Mouse (Mus musculus): ENCODE results near the gene Rhof. TPM values are rescaled to one million over a fixed set of nuclear protein-coding genes. Genes with fewer than 3 reads are reported as not detected.

Rhof gene
- polyA plus RNA-seq, 1 experiment from 2014 or later, result 7.1 TPM

DNA sequence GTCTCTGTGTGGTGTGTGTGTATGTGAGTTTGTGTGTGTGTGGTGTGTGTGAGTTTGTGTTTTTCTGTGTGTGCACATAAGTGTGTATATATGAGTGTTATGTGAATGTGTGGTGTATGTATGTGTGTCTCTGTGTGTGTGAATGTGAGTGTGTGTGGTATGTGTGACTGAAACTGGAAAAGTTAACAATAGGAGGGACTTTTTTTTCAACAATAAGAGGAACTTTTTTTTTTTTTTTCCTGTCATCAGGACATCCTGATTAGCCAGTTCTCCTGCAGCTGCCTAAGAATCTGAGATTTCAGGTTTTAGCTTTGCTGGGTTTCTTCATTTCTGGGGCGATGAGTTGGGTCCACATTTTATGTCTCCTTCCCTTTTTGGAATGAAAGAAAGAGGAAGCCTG is 52.9 kb downstream of the Rhof start:
- H3K4me3 ChIP-seq (replicated peaks; ENCODE audit: low read depth, low read length), result no peak overlapping the region
- 91% methylated on average over 1 of the region's 1 CpGs for WGBS
- ATAC-seq (ENCODE audit: low FRiP score, low TSS enrichment), result no peak

DNA sequence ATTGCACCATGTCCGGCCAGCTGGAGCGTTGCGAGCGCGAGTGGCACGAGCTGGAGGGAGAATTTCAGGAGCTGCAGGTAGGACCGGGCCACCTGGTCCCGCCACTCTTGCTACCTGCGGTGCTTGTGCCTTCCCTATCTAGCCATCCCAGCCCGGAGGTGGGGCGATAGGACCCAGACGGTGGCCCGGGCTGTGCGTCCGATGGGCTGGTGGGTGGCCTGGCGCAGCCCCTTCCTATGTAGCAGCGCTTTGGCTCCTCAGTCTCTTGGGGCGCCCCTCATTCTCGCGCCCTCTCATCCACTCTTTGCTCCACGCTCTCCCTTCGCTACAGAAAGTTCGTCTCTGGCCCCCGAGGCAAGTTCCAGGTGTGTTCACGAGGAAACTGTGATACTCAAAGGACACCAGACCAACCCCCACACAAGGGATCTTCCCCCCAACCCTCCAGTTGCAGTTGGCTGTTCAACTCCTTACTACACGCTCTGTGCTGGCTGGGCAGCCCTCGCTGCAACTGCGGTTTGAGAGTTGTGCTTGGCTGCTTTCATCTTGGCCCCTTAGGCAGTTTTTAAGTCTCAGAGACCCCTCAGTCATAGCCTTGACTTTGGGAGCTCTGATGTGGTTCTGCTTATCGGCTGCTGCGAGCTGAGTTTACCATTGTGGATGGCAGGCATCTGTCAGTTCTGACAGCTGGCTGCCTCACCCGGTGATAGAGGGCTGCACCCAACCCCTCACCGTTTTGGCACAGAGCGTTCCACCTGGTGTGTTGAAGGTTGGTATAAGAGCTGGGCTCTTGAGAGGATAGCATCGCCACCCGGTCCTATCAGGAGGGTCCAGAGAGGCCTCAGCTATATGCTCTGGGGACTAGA is 55.8 kb downstream of the Rhof start:
- Histone ChIP-seq H3K36me3 (ENCODE audit: control insufficient read depth, insufficient read depth, low read length) (no peaks in the 10 kb centered on the region), H3K9ac (replicated peaks; ENCODE audit: low read length) (peak overlapping the region; percentile 70), H3K4me2 (ENCODE audit: low read length) (peak overlapping the region; percentile 96), H3K27ac (replicated peaks; ENCODE audit: low read depth, low read length) (peak overlapping the region; percentile 64; the same call in 1 of the 2 replicates), H3K4me3 (replicated peaks; ENCODE audit: low read depth, low read length) (peak overlapping the region; percentile 78), H3K27me3 (ENCODE audit: control insufficient read depth, insufficient read depth, low read length) (no peaks in the 10 kb centered on the region), H3K4me1 (ENCODE audit: control insufficient read depth, insufficient read depth, low read length) (peaks cover 14% of the 10 kb centered on the region), H3K9me3 (ENCODE audit: control insufficient read depth, low read length) (no peaks in the 10 kb centered on the region)
- ATAC-seq (ENCODE audit: low FRiP score, low TSS enrichment) (peak; percentile 81), DNase-seq (peak; percentile 72)
- WGBS, result 5% methylated on average over 34 of the region's 35 CpGs

More for the DNA sequence above, 52.9 kb downstream of the Rhof start:
- H3K36me3 ChIP-seq (ENCODE audit: control insufficient read depth, insufficient read depth, low read length), result no peaks in the 10 kb centered on the region
- H3K27ac ChIP-seq (replicated peaks; ENCODE audit: low read depth, low read length), result no peak overlapping the region
- H3K4me1 ChIP-seq (ENCODE audit: control insufficient read depth, insufficient read depth, low read length), result peaks cover 14% of the 10 kb centered on the region
- H3K4me2 ChIP-seq (ENCODE audit: low read length), result no peak overlapping the region
- H3K9ac ChIP-seq (replicated peaks; ENCODE audit: low read length), result no peak overlapping the region
- no peaks in the 10 kb centered on the region for H3K9me3 ChIP-seq (ENCODE audit: control insufficient read depth, low read length)
- H3K27me3 ChIP-seq (ENCODE audit: control insufficient read depth, insufficient read depth, low read length), result no peaks in the 10 kb centered on the region
- no peak for DNase-seq

DNA sequence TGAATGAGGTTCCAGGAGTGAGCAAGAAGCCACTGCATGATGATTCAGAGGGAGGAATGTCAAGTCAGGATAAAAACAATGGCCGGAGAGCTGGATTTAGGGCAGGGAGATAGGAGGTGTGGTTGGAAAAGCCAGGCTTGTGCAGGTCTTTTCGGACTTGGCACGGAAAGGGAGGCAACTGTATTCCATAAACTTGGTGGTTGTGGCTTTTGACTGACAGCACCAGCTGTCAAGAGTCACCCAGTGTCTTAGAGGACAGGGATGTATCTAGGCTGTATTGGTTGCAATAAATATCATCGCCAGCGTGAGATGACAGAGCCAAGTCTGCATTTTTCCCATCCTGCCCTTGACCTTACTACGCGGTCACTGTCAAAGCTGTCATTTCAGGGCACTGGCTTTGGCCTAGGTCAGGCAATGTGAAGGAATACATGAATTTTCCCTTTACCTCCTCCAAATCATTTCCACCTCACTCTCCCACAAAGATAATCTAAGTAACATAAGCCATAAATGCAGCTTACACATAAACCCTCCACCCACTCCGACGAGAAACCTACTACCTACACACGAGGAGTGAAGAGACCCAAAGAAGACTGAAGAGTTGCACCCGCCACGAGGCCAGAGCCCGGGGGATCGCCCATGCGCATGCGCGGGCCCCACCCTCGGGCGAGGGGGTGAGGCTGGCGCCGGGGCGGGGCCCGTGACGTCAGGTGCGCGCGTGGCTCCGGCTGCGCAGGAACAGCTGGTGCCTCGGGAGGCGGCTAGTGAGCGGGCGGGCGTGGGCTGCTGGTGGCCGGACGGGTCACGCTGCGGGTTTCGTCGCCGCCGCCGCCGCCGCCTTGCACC is 56.7 kb downstream of the Rhof start:
- H3K4me3 ChIP-seq (replicated peaks; ENCODE audit: low read depth, low read length), result peak overlapping the region; percentile 78
- no peaks in the 10 kb centered on the region for H3K9me3 ChIP-seq (ENCODE audit: control insufficient read depth, low read length)
- H3K4me1 ChIP-seq (ENCODE audit: control insufficient read depth, insufficient read depth, low read length), result peaks cover 14% of the 10 kb centered on the region
- 8% methylated on average over 45 of the region's 45 CpGs for WGBS
- DNase-seq (peak; percentile 97), ATAC-seq (ENCODE audit: low FRiP score, low TSS enrichment) (peak; percentile 85)
- H3K36me3 ChIP-seq (ENCODE audit: control insufficient read depth, insufficient read depth, low read length), result no peaks in the 10 kb centered on the region
- H3K9ac ChIP-seq (replicated peaks; ENCODE audit: low read length), result peak overlapping the region; percentile 70
- H3K4me2 ChIP-seq (ENCODE audit: low read length), result peak overlapping the region; percentile 96
- no peaks in the 10 kb centered on the region for H3K27me3 ChIP-seq (ENCODE audit: control insufficient read depth, insufficient read depth, low read length)
- H3K27ac ChIP-seq (replicated peaks; ENCODE audit: low read depth, low read length), result peak overlapping the region; percentile 64; the same call in 1 of the 2 replicates

DNA sequence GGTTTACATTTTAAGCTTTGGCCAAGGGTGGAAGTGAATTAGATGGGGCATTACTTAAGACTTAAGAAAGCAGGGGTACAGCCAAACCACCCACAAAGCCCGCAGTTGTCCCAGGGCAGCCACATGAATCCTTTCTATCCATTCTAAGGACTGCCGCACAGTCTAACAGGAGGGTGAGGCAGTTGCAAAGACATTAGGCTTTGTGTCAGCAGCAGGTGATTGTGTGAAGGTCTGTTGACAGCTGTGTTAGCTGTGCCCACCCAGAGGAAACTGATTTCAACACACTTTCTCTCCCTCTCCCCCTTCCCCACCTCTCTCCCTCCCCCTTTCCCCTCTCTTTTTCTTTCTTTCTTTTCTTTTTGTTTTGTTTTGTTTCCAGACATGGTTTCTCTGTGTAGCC is 63.8 kb downstream of the Rhof start:
- 79% methylated on average over 2 of the region's 2 CpGs for WGBS
- Histone ChIP-seq H3K4me3 (replicated peaks; ENCODE audit: low read depth, low read length) (no peak overlapping the region), H3K4me2 (ENCODE audit: low read length) (no peak overlapping the region), H3K9ac (replicated peaks; ENCODE audit: low read length) (no peak overlapping the region), H3K27ac (replicated peaks; ENCODE audit: low read depth, low read length) (no peak overlapping the region), H3K27me3 (ENCODE audit: control insufficient read depth, insufficient read depth, low read length) (no peaks in the 10 kb centered on the region), H3K4me1 (ENCODE audit: control insufficient read depth, insufficient read depth, low read length) (no peaks in the 10 kb centered on the region), H3K9me3 (ENCODE audit: control insufficient read depth, low read length) (no peaks in the 10 kb centered on the region), H3K36me3 (ENCODE audit: control insufficient read depth, insufficient read depth, low read length) (no peaks in the 10 kb centered on the region)
- DNase-seq (no peak), ATAC-seq (ENCODE audit: low FRiP score, low TSS enrichment) (no peak)

DNA sequence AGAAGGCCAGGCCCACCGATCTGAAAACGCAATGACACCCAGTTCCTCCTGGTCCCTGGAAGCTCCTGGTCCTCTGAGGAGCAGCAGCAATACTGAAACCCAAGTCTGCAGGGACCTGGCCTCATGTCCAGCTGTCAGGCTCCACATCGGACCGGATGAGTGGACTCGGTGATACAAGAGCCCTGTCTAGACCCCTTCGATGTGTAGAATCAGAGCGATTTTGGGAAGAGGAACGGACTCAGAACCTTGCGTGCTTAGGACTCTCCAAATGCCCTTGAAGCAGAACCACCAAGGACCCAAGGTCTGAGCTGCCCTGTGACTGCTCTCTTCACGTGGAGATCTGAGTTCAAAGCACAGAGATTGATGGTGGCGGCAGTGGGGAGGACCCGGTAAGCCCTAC is 64.4 kb downstream of the Rhof start, which contains the start of gene Tmem120b:
Gene Tmem120b, plus strand, starts transcription at position 301 of the 400 bp plus-strand sequence.
- Histone ChIP-seq H3K9me3 (ENCODE audit: control insufficient read depth, low read length) (no peaks in the 10 kb centered on the region), H3K9ac (replicated peaks; ENCODE audit: low read length) (no peak within 1 kb of the TSS), H3K4me3 (replicated peaks; ENCODE audit: low read depth, low read length) (no peak within 1 kb of the TSS), H3K27me3 (ENCODE audit: control insufficient read depth, insufficient read depth, low read length) (no peaks in the 10 kb centered on the region), H3K36me3 (ENCODE audit: control insufficient read depth, insufficient read depth, low read length) (no peaks in the 10 kb centered on the region), H3K4me2 (ENCODE audit: low read length) (no peak within 1 kb of the TSS), H3K4me1 (ENCODE audit: control insufficient read depth, insufficient read depth, low read length) (no peaks in the 10 kb centered on the region), H3K27ac (replicated peaks; ENCODE audit: low read depth, low read length) (no peak within 1 kb of the TSS)
- WGBS, result 88% methylated on average over 12 of the region's 12 CpGs
- DNase-seq (no peak), ATAC-seq (ENCODE audit: low FRiP score, low TSS enrichment) (no peak)

DNA sequence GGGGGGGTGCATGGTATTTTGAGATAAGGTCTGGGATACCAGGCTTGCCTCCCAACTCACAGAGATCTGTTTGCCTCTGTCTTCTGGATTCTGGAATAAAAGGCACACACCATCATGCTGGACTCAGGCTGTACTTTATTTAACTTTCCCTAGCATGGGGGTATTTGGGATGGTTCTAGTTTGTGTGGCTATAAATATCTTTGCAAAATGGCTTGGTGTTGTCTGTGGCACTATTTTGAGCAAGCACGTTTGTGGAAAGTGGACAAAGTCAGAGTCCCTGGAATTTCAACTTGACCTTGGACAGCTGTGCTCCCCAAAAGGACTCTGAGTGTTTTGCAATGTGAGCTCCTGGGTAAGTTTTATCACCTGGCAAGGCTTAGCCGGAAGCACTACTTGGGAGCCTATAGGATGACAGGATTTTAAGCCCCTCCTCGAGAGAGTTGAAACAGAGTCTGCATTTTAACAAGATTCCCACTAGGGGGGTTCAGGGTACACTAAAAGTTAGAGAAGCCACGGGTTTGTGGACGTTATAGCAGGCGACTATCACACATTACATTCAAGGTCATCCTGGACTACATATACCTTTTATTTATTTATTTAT is 65.0 kb downstream of the Rhof start:
- Histone ChIP-seq H3K4me2 (ENCODE audit: low read length) (no peak overlapping the region), H3K36me3 (ENCODE audit: control insufficient read depth, insufficient read depth, low read length) (no peaks in the 10 kb centered on the region), H3K9ac (replicated peaks; ENCODE audit: low read length) (no peak overlapping the region), H3K4me1 (ENCODE audit: control insufficient read depth, insufficient read depth, low read length) (no peaks in the 10 kb centered on the region), H3K4me3 (replicated peaks; ENCODE audit: low read depth, low read length) (no peak overlapping the region), H3K27ac (replicated peaks; ENCODE audit: low read depth, low read length) (no peak overlapping the region), H3K9me3 (ENCODE audit: control insufficient read depth, low read length) (no peaks in the 10 kb centered on the region), H3K27me3 (ENCODE audit: control insufficient read depth, insufficient read depth, low read length) (no peaks in the 10 kb centered on the region)
- peak; percentile 66 for DNase-seq
- ATAC-seq (ENCODE audit: low FRiP score, low TSS enrichment), result no peak
- 25% methylated on average over 6 of the region's 6 CpGs for WGBS

DNA sequence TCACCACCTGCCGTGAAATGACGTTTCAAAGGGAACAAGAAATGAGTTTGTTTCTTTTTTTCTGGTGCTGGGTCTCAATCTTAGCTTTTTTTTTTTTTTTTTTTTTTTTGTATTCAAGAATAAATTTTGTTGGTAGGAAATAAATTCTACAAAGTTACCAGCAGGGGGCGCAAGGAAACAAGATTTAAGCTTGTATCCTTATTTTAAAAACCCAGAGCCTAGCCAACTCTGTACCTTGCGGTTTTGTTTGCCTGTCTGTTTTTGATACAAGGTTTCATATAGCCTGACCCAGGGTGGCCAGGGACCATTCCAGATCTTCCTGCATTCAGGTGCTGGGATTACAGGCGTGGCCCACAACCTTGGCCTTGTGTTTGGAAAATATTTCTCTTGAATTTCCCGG is 68.3 kb downstream of the Rhof start:
- Histone ChIP-seq H3K4me3 (replicated peaks; ENCODE audit: low read depth, low read length) (no peak overlapping the region), H3K27me3 (ENCODE audit: control insufficient read depth, insufficient read depth, low read length) (no peaks in the 10 kb centered on the region), H3K4me1 (ENCODE audit: control insufficient read depth, insufficient read depth, low read length) (no peaks in the 10 kb centered on the region), H3K9ac (replicated peaks; ENCODE audit: low read length) (no peak overlapping the region), H3K9me3 (ENCODE audit: control insufficient read depth, low read length) (no peaks in the 10 kb centered on the region), H3K4me2 (ENCODE audit: low read length) (no peak overlapping the region), H3K27ac (replicated peaks; ENCODE audit: low read depth, low read length) (no peak overlapping the region), H3K36me3 (ENCODE audit: control insufficient read depth, insufficient read depth, low read length) (no peaks in the 10 kb centered on the region)
- DNase-seq (peak; percentile 95), ATAC-seq (ENCODE audit: low FRiP score, low TSS enrichment) (no peak)
- WGBS, result 32% methylated on average over 6 of the region's 6 CpGs

DNA sequence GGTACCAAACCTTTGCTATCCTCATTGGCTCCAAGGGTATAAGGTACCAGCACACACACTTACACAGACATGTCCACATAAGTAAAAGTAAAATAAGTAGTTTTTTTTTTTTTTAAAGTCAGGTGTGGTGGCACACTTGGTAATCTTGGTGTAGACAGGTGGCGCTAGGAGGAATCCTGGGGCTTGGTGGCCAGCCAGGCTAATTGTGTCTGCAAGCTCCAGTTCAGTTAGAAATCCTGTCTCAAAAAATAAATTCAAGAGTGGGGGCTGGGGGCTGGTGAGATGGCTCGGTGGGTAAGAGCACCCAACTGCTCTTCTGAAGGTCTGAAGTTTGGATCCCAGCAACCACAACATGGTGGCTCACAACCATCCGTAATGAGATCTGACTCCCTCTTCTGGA is 69.4 kb downstream of the Rhof start:
- Histone ChIP-seq H3K9ac (replicated peaks; ENCODE audit: low read length) (no peak overlapping the region), H3K36me3 (ENCODE audit: control insufficient read depth, insufficient read depth, low read length) (no peaks in the 10 kb centered on the region), H3K27ac (replicated peaks; ENCODE audit: low read depth, low read length) (no peak overlapping the region), H3K4me2 (ENCODE audit: low read length) (no peak overlapping the region), H3K4me1 (ENCODE audit: control insufficient read depth, insufficient read depth, low read length) (no peaks in the 10 kb centered on the region), H3K27me3 (ENCODE audit: control insufficient read depth, insufficient read depth, low read length) (no peaks in the 10 kb centered on the region), H3K4me3 (replicated peaks; ENCODE audit: low read depth, low read length) (no peak overlapping the region), H3K9me3 (ENCODE audit: control insufficient read depth, low read length) (no peaks in the 10 kb centered on the region)
- ATAC-seq (ENCODE audit: low FRiP score, low TSS enrichment) (no peak), DNase-seq (no peak)
- WGBS, result 89% methylated on average over 3 of the region's 3 CpGs

All from midbrain, embryonic 14.5 days (tissue).